Mouse (Mus musculus) C2C12 (cell line): Measurements from ENCODE around the gene Mlxipl. TPM values are rescaled to one million over a fixed set of nuclear protein-coding genes. Genes with fewer than 3 reads are reported as not detected.
A peak's percentile ranks its signal among the peaks of the same experiment; 100 is the strongest.

Source experiments
- H3K27me3 ChIP-seq: one replicate; pipeline ENCODE4 v1.6.1; 2011; ENCODE audit not compliant: control insufficient read depth, insufficient read depth, insufficient read length
- H3K36me3 ChIP-seq: one replicate; pipeline ENCODE4 v1.6.1; 2011; ENCODE audit not compliant: control insufficient read depth, insufficient read depth
- H3K4me3 ChIP-seq: one replicate; pipeline ENCODE4 v1.5.1; 2011; ENCODE audit warnings: mild to moderate bottlenecking, control low read depth; ENCODE audit not compliant: poor library complexity, insufficient read depth, severe bottlenecking
- H3K79me2 ChIP-seq: one replicate; pipeline ENCODE4 v1.6.1; 2011; ENCODE audit not compliant: control insufficient read depth, insufficient read depth
- H3K79me3 ChIP-seq: one replicate; pipeline ENCODE4 v1.6.1; 2011; ENCODE audit warnings: low read depth, control low read depth
- H3ac ChIP-seq: one replicate; pipeline ENCODE3; 2011; ENCODE audit warnings: low read depth; ENCODE audit not compliant: control insufficient read depth, insufficient read length
- CEBPB ChIP-seq: IDR thresholded peaks from one replicate; pipeline ENCODE4 v1.6.1; 2011; ENCODE audit warnings: low read depth, mild to moderate bottlenecking, control low read depth, moderate library complexity
- CTCF ChIP-seq: IDR thresholded peaks from one replicate; pipeline ENCODE4 v1.5.1; 2011; ENCODE audit not compliant: control insufficient read depth, insufficient read depth, insufficient read length
- FOSL1 ChIP-seq: IDR thresholded peaks from one replicate; pipeline ENCODE4 v1.8.0; 2011; ENCODE audit warnings: mild to moderate bottlenecking, low read length; ENCODE audit not compliant: poor library complexity, insufficient read depth, severe bottlenecking
- MAX ChIP-seq: IDR thresholded peaks from one replicate; pipeline ENCODE4 v1.6.1; 2011; ENCODE audit warnings: mild to moderate bottlenecking, control low read depth
- MYOD1 ChIP-seq: IDR thresholded peaks from one replicate; pipeline ENCODE4 v1.6.1; 2011; ENCODE audit warnings: low read depth; ENCODE audit not compliant: control insufficient read depth, insufficient read length
- MYOG ChIP-seq: IDR thresholded peaks from one replicate; pipeline ENCODE4 v1.6.1; 2011; ENCODE audit not compliant: control insufficient read depth, insufficient read length; ENCODE audit errors: extremely low read depth
- USF1 ChIP-seq: IDR thresholded peaks from one replicate; pipeline ENCODE4 v1.6.1; 2011; ENCODE audit warnings: low read depth, mild to moderate bottlenecking, control low read depth, moderate library complexity
- polyA plus RNA-seq: library from polyadenylated mRNA; unstranded; fragments of >200 nt; fragmentation: generic; extraction: Trizol; gene quantifications from one replicate; pipeline ENCODE4 v1.2.1, GENCODE M21; 2012; ENCODE audit warnings: missing spikeins

Gene Mlxipl
- polyA plus RNA-seq, 1 experiment, result not detected

GRCm38 (mm10) chr5:135161650-135162049 lies 72.0 kb downstream of the Mlxipl start:
- no peaks in the 10 kb centered on the region for H3K79me3 ChIP-seq
- H3K36me3 ChIP-seq, result peaks cover 36% of the 10 kb centered on the region
- H3ac ChIP-seq, result no peak overlapping the region
- TF ChIP-seq CTCF, result no peak
- no peak for TF ChIP-seq MYOG
- no peak for TF ChIP-seq MYOD1
- TF ChIP-seq USF1, result no peak
- TF ChIP-seq MAX, result no peak
- TF ChIP-seq CEBPB, result no peak
- TF ChIP-seq FOSL1, result no peak
- H3K79me2 ChIP-seq, result no peaks in the 10 kb centered on the region
- H3K4me3 ChIP-seq, result no peak overlapping the region
- H3K27me3 ChIP-seq, result no peaks in the 10 kb centered on the region

DNA sequence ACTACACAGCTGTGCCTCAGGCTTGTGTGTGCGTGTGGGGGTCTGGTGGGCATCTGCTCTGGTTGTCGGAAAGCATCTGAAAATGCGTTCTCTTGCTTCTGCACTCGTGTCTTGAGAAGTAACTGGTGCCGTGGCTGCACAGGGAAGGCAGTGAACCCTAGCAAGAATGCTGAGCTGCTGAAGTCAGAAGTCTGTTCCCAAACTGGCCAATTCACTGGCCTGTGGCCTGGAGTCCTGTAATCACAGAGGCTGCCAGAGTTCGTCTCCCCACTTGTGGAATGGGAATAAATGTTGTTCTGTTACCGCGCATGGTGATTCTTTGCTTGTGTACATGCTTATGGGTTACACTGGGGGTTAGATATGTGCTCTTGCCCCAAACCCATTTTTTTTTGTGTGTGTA lies 72.7 kb downstream of the Mlxipl start:
- H3K36me3 ChIP-seq, result peaks cover 29% of the 10 kb centered on the region
- H3K79me3 ChIP-seq, result no peaks in the 10 kb centered on the region

GRCm38 (mm10) chr5:135162821-135163220 lies 73.1 kb downstream of the Mlxipl start:
- TF ChIP-seq USF1 (no peak), CEBPB (no peak), FOSL1 (no peak), MYOG (no peak), CTCF (no peak), MYOD1 (no peak), MAX (no peak)
- Histone ChIP-seq H3K27me3 (no peaks in the 10 kb centered on the region), H3ac (no peak overlapping the region), H3K36me3 (peaks cover 26% of the 10 kb centered on the region), H3K79me2 (no peaks in the 10 kb centered on the region), H3K4me3 (no peak overlapping the region), H3K79me3 (no peaks in the 10 kb centered on the region)

More for the DNA sequence above, 72.7 kb downstream of the Mlxipl start:
- no peak overlapping the region for H3ac ChIP-seq
- H3K79me2 ChIP-seq, result no peaks in the 10 kb centered on the region
- no peak overlapping the region for H3K4me3 ChIP-seq
- no peaks in the 10 kb centered on the region for H3K27me3 ChIP-seq
- TF ChIP-seq MAX, result no peak
- no peak for TF ChIP-seq CEBPB
- TF ChIP-seq MYOG, result no peak
- no peak for TF ChIP-seq USF1
- TF ChIP-seq FOSL1, result no peak
- TF ChIP-seq CTCF, result no peak
- no peak for TF ChIP-seq MYOD1

- TF ChIP-seq MAX, result no peak
- TF ChIP-seq FOSL1, result no peak
- Histone ChIP-seq H3ac (no peak overlapping the region), H3K27me3 (no peaks in the 10 kb centered on the region), H3K36me3 (peaks cover 8% of the 10 kb centered on the region), H3K4me3 (no peak overlapping the region), H3K79me3 (peaks cover 17% of the 10 kb centered on the region), H3K79me2 (peaks cover 22% of the 10 kb centered on the region)
Measured at GRCm38 (mm10) chr5:135166909-135167308, 77.2 kb downstream of the Mlxipl start.

DNA sequence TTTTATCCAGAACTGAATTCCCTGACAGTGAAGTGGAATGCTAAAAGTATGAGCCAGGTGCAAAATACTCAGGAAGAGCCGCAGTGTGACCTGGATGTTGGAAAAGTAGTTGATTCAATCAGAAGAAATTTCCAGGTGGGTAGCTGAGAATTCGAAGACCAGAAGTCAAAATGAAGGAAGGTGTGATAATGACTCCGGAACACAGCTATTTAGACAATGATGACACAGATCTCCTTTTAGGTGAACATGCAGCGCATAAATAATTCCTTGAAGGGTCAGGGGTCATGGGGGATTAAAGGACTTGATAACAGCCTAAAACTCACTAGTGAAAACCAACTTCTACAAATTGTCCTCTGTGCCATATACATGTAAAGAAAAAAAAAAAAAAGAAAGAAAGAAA lies 77.8 kb downstream of the Mlxipl start:
- H3K27me3 ChIP-seq, result no peaks in the 10 kb centered on the region
- peaks cover 14% of the 10 kb centered on the region for H3K36me3 ChIP-seq
- peaks cover 17% of the 10 kb centered on the region for H3K79me3 ChIP-seq
- H3K4me3 ChIP-seq, result no peak overlapping the region
- TF ChIP-seq MYOD1 (no peak), MYOG (no peak), CEBPB (no peak), MAX (no peak), FOSL1 (no peak), USF1 (no peak), CTCF (no peak)
- no peak overlapping the region for H3ac ChIP-seq
- H3K79me2 ChIP-seq, result peaks cover 22% of the 10 kb centered on the region

- peak within 1 kb of the TSS; percentile 70 for H3ac ChIP-seq
- H3K4me3 ChIP-seq, result peak within 1 kb of the TSS; percentile 68
- peaks cover 17% of the 10 kb centered on the region for H3K36me3 ChIP-seq
- TF ChIP-seq MAX (peak; percentile 94), FOSL1 (no peak)
- peaks cover 17% of the 10 kb centered on the region for H3K79me3 ChIP-seq
- peaks cover 22% of the 10 kb centered on the region for H3K79me2 ChIP-seq
- no peaks in the 10 kb centered on the region for H3K27me3 ChIP-seq
Measured at GRCm38 (mm10) chr5:135168063-135169062, 78.7 kb downstream of the Mlxipl start, which contains the start of gene Bcl7b. Bcl7b (plus strand) TSS chr5:135168283.
